Mouse (Mus musculus) C2C12 (cell line): ENCODE data around the gene BC051019.

ENCODE experiments used
- CTCF ChIP-seq: IDR thresholded peaks from one replicate; pipeline ENCODE4 v1.5.1; 2011; ENCODE audit not compliant: control insufficient read depth, insufficient read depth, insufficient read length
- MYOD1 ChIP-seq: IDR thresholded peaks from one replicate; pipeline ENCODE4 v1.6.1; 2011; ENCODE audit warnings: low read depth; ENCODE audit not compliant: control insufficient read depth, insufficient read length

GRCm38 (mm10) chr7:109741703-109742102 is 18.1 kb upstream of the BC051019 start:
- TF ChIP-seq CTCF (no peak), MYOD1 (no peak)
